Mouse (Mus musculus): Measurements from ENCODE around the gene Gm379. TPM values are rescaled to one million over a fixed set of nuclear protein-coding genes. Genes with fewer than 3 reads are reported as not detected.

The Gm379 gene
- not detected for total RNA-seq (2021)
- long read RNA-seq, experiment 1 = 0 reads
- long read RNA-seq, experiment 2 = 0 reads

GRCm38 (mm10) chrX:108664885-108665284, at the start of gene Gm379:
Gene Gm379 (minus strand): TSS chrX:108664891.
- no peak for DNase-seq
- intact Hi-C loops (cut with DNase I) = no loop called here

- intact Hi-C loops (cut with DNase I) = no loop called here
- no peak for DNase-seq
Measured at GRCm38 (mm10) chrX:108704312-108704711, 39.6 kb upstream of the Gm379 start.

DNA sequence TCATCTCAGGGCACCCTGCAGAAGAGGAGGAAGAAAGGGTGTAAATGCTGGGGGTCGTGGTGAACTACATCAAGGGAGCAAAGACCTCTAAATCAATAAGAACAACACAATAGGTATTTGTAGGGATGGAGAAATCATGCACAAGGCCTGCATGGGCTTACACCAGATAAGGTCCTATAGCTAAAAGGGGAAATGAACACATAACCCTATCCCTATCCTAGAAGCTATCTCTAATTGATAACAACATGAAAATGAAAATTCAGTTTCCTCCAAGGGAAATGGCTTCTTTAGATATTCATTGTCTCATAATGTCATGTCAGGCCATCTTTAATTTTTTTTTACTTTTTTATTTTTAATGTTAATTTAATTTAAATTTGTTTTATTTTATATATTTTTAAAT, 4.2 kb upstream of the Gm379 start:
- DNase-seq = no peak
- intact Hi-C loops (cut with DNase I) = no loop called here

DNA sequence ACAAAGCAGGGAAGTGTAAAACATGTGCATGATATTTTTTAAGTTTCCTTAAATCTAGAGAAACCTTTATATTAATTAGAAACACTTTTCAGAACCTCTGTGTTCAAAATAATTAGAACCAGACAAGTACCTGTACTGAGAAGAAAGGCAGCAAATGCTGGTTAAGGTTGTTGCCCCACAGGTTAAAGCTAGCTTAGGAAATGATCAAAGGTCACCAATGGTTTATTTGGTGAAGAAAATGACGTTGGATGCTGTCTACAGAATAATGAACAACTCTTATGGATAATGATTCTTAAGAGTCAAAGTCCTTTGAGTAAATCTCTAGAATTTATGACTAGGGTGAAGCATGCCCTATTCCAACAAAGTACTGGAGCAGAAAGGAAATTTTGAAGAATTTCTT, 42.7 kb downstream of the Gm379 start:
- intact Hi-C loops (cut with DNase I) = no loop called here
- DNase-seq = no peak

DNA sequence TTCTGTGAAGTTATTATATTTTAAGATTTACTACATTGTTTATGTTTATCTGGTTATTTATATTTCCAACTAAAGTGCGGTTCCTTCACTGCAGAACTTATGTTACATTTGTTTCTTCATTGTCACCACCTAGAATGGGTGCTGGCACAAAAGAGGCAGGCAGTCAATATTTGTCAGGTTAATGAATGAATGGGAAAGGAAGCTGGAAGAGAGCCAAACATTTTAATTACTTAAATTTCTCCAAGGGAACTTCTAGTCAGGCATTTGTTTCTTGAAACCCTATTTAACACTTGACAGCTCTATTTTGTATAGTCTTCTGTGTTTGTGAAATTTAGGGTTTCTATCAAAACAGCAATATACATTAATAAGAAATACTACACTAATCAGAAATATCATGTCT, 43.8 kb downstream of the Gm379 start:
- intact Hi-C loops (cut with DNase I) = no loop called here
- no peak for DNase-seq

Other genes starting within 250 kb of the Gm379 start
- 1 to 10 TPM; 2.9 to 3.4 TPM for gene Brwd3, start 169.5 kb upstream of the Gm379 start, total RNA-seq (2021)